ENCODE assay signal across 5 mouse cellular contexts in genomic region chr2:36181587-36182368, GRCm38 (mm10). TPM values are rescaled to one million over a fixed set of nuclear protein-coding genes. Genes with fewer than 3 reads are reported as not detected.
DNase-seq lines count a peak whose midpoint lies in the region; ATAC-seq and TF ChIP-seq lines count a peak whose summit lies in the region.
"Not testable (repeated sequence)": the region's sequence is repeated elsewhere in the genome, so short reads cannot be mapped to it uniquely, and the experiment has no call there.

No protein-coding gene starts in this region.

- H3K9me3 ChIP-seq in liver, embryonic 13.5 days (replicated peaks); liver, embryonic 15.5 days (replicated peaks); liver, postnatal 0 days (ENCODE audit: low read length): not testable (repeated sequence)

- H3K4me3 ChIP-seq in liver, embryonic 13.5 days (replicated peaks): peak overlapping the region; percentile 48
- H3K4me3 ChIP-seq in liver, embryonic 15.5 days (replicated peaks): peak overlapping the region; percentile 37; the same call in 1 of the 2 replicates
- H3K4me3 ChIP-seq in liver, postnatal 0 days (ENCODE audit: low read depth, low read length): peak overlapping the region; percentile 36; the same call in 1 of the 2 replicates

- H3K4me2 ChIP-seq in liver, embryonic 13.5 days: peak overlapping the region; percentile 54
- not testable (repeated sequence) for H3K4me2 ChIP-seq in liver, embryonic 15.5 days; liver, postnatal 0 days (ENCODE audit: low read depth, low read length)

- H3K27ac ChIP-seq in liver, embryonic 13.5 days; liver, postnatal 0 days (ENCODE audit: low read depth): not testable (repeated sequence)
- H3K27ac ChIP-seq in liver, embryonic 15.5 days (replicated peaks): 0 out of 2 replicates have a peak overlapping the region, but pooled peaks have one; percentile 16

- H3K36me3 ChIP-seq in liver, embryonic 13.5 days: peaks cover 28% of the 10 kb centered on the region
- peaks cover 32% of the 10 kb centered on the region for H3K36me3 ChIP-seq in liver, embryonic 15.5 days (replicated peaks)
- H3K36me3 ChIP-seq in liver, postnatal 0 days (replicated peaks; ENCODE audit: insufficient read depth, low read length): peaks cover 16% of the 10 kb centered on the region; the same call in 1 of the 2 replicates

- DNase-seq in liver: peak; percentile 46
- not testable (repeated sequence) for DNase-seq in liver, embryonic 13.5 days; liver, postnatal 0 days

- WGBS in liver, embryonic 13.5 days (ENCODE audit: insufficient replicate concordance): 73% methylated on average over 4 of the region's 4 CpGs
- WGBS in liver, embryonic 15.5 days (ENCODE audit: insufficient replicate concordance): 81% methylated on average over 4 of the region's 4 CpGs
- WGBS in liver, postnatal 0 days (ENCODE audit: insufficient replicate concordance): 86% methylated on average over 4 of the region's 4 CpGs

- peaks cover 30% of the 10 kb centered on the region for H3K4me1 ChIP-seq in liver, embryonic 13.5 days (replicated peaks)
- peaks cover 24% of the 10 kb centered on the region for H3K4me1 ChIP-seq in liver, embryonic 15.5 days (replicated peaks)
- H3K4me1 ChIP-seq in liver, postnatal 0 days (ENCODE audit: insufficient read depth): not testable (repeated sequence)

- not testable (repeated sequence) for H3K27me3 ChIP-seq in liver, embryonic 13.5 days; liver, embryonic 15.5 days; liver, postnatal 0 days (ENCODE audit: insufficient read depth, low read length)

- 0 out of 2 replicates have a peak, but pooled peaks have one; percentile 41 for ATAC-seq in erythroid progenitor cell, adult 5-6 weeks (replicated peaks; ENCODE audit: low FRiP score, poor library complexity, severe bottlenecking)
- peak; percentile 72 for ATAC-seq in liver, embryonic 13.5 days (ENCODE audit: low read depth)
- ATAC-seq in liver, embryonic 15.5 days (ENCODE audit: insufficient read depth): peak; percentile 69
- ATAC-seq in liver, postnatal 0 days: not testable (repeated sequence)

- H3K9ac ChIP-seq in liver, embryonic 13.5 days; liver, embryonic 15.5 days; liver, postnatal 0 days (replicated peaks): not testable (repeated sequence)

- TF ChIP-seq EP300 in liver, postnatal 0 days (IDR thresholded peaks at IDR 0.05; ENCODE audit: low read depth): not testable (repeated sequence)

- not testable (repeated sequence) for TF ChIP-seq CTCF in liver, postnatal 0 days (IDR thresholded peaks at IDR 0.05; ENCODE audit: low read depth)

RNA-seq across cellular contexts. Expression of gene Rbm18, which starts 45.2 kb away (rescaled TPM):
- 25.6 and 29.2 TPM in 2 replicates for total RNA-seq in erythroid progenitor cell, adult 5-6 weeks (2015; ENCODE audit: low replicate concordance)
- 11.5 and 15.9 TPM in 2 replicates for total RNA-seq in erythroid progenitor cell, adult 5-6 weeks (2017; ENCODE audit: low replicate concordance)
- polyA plus RNA-seq in liver, embryonic 13.5 days (2015; fragmentation: Nextera tagmentation; extraction: Ambion mirVana): 23.6 and 27.2 TPM in 2 replicates
- 22.8 and 23.8 TPM in 2 replicates for polyA plus RNA-seq in liver, embryonic 15.5 days (2015; fragmentation: Nextera tagmentation; extraction: Ambion mirVana)
- polyA plus RNA-seq in liver, postnatal 0 days (2015; fragmentation: Nextera tagmentation; extraction: Ambion mirVana): 13.8 and 14.9 TPM in 2 replicates

RNA-seq across cellular contexts. Expression of gene Mrrf, which starts 45.6 kb away (rescaled TPM):
- 0.42 TPM in 1 of 2 replicates, not detected in the other for total RNA-seq in erythroid progenitor cell, adult 5-6 weeks (2015; ENCODE audit: low replicate concordance)
- total RNA-seq in erythroid progenitor cell, adult 5-6 weeks (2017; ENCODE audit: low replicate concordance): 3.4 and 16.2 TPM in 2 replicates
- polyA plus RNA-seq in liver, embryonic 13.5 days (2015; fragmentation: Nextera tagmentation; extraction: Ambion mirVana): 21.5 and 22.8 TPM in 2 replicates
- polyA plus RNA-seq in liver, embryonic 15.5 days (2015; fragmentation: Nextera tagmentation; extraction: Ambion mirVana): 17.2 and 18.3 TPM in 2 replicates
- 11.1 and 14.6 TPM in 2 replicates for polyA plus RNA-seq in liver, postnatal 0 days (2015; fragmentation: Nextera tagmentation; extraction: Ambion mirVana)

RNA-seq across cellular contexts. Expression of gene Ptgs1, which starts 48.4 kb away (rescaled TPM):
- 17.7 and 18.4 TPM in 2 replicates for total RNA-seq in erythroid progenitor cell, adult 5-6 weeks (2015; ENCODE audit: low replicate concordance)
- total RNA-seq in erythroid progenitor cell, adult 5-6 weeks (2017; ENCODE audit: low replicate concordance): 3.6 and 5.4 TPM in 2 replicates
- polyA plus RNA-seq in liver, embryonic 13.5 days (2015; fragmentation: Nextera tagmentation; extraction: Ambion mirVana): 18.6 and 20.5 TPM in 2 replicates
- 20.9 and 22.8 TPM in 2 replicates for polyA plus RNA-seq in liver, embryonic 15.5 days (2015; fragmentation: Nextera tagmentation; extraction: Ambion mirVana)
- polyA plus RNA-seq in liver, postnatal 0 days (2015; fragmentation: Nextera tagmentation; extraction: Ambion mirVana): 24.7 and 25.3 TPM in 2 replicates
